Mouse (Mus musculus): ENCODE results near the gene Gm17364.

GRCm38 (mm10) chr13:41238035-41238804 is 35.6 kb downstream of the Gm17364 start:
- no peak for TF ChIP-seq CTCF (IDR thresholded peaks at IDR 0.05; ENCODE audit: extremely low read depth, insufficient read depth, low read length)
- TF ChIP-seq POLR2A (IDR thresholded peaks at IDR 0.05; ENCODE audit: extremely low read depth, insufficient read depth, low read length) = no peak

Data from cortical plate, adult 2 months (tissue).